Mouse (Mus musculus) T-helper 2 cell (primary cell): ENCODE data around the gene Slc12a6.

Experiments
- in situ Hi-C: fragments of 300-600 bp; cut with MboI, MseI; formaldehyde crosslinking; loops from one replicate; pipeline ENCODE4 v1.15.1; 2025; ENCODE audit warnings: high pct_unique_total_duplicates

The Slc12a6 gene

GRCm38 (mm10) chr2:112265448-112266241, at the start of gene Slc12a6:
Gene Slc12a6, plus strand, starts transcription at chr2:112265825.
- in situ Hi-C loops: loop anchor here (5.0 to 25.0 kb wide), 3 partner anchors 107 to 1572 kb away; partner anchors contain the start of genes Arhgap11a, Aven, Chrm5 and Scg5

DNA sequence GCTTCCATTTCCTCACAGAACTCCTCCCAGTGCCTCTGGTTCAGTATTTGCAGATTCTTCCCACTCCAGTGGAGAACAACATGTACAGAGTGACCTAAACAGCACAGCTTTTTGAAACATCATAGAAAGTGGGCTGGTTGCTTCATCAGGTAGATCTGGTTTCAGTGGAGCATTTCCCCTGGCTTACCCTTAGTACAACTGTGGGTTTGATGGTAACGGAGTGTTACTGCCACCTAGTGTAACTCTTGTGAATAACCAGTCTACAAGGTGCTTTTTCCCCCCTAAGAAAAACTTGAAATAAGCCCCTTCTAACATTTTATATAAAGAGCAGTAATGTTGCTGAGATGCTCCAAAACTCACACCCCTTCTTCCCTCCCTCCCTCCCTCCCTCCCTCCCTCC, 49.6 kb upstream of the Slc12a6 start:
- in situ Hi-C loops: no loop called here

DNA sequence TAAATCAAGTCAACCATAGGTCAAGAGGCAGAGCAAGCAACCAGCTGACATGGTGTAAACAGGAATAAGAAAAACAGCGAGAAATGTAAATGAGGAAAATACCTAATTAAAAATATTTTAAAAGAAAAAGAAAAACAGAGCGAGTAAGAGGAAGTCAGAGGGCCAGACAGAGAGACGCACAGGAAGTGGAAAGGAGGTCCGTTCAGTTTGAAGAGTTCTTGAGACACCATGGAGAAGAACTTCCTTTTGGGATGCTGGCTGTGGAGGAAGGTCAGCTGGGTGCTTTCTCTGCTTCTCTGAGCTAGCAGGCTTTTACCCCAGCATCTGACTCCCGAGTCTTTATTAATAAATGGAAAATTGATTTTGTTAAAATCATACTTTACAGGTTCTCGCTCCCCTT, 48.0 kb upstream of the Slc12a6 start:
- in situ Hi-C loops: no loop called here

DNA sequence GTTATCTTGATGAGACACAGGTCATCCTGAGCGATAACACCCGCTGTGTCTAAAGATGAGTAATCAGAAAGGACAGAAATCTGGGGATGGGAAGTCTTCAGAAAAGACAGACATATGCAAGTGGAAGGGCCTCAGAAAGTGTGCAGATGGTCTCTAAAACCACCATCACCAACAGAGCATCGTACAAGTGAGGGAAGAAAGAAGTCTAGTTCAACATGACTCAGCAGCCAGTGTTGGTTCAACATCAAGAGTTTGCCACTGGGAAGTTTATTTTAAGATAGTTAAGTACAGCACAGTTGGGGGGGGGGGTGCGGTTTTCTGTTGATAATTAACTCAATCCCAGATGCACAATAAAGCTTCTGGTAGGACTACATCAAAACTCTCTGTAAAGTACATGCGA, 44.7 kb upstream of the Slc12a6 start:
- in situ Hi-C loops: no loop called here

DNA sequence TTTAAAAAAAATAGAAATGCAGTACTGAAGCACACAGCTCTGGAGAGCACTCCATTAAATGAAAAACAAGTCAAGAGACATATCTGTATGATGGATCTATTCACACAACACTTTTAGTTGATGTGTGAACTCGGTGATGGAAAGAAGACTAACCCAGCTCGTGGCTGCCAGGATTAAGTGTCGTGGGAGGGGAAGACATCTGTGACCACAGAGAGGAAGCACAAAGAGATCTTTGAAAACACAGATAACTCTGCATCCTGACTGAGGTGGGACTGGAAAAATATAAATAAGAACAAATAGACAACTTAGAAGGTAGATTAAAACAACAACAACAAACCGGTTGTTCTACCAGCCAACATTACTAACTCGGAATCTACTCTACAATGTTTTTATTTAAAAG, 43.0 kb upstream of the Slc12a6 start:
- in situ Hi-C loops: no loop called here

DNA sequence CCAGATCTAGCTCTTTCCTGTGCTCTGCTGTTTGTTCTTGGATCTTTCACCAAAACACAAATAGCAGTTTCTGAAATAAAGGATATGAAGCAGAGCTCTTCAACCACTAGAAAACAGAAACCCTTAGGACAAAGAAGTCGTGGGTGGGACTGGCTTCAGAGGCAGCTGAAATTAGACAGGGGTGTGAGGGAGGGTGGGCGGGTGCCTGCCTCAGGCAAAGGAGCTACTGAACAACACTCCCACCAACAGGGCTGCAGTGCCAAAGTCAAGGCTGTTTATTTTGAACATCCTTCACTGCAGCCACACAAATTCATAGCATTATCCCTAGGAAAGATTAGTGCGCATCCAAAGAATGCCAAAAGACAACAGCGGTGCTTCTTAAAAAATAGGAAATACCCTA, 41.3 kb upstream of the Slc12a6 start:
- in situ Hi-C loops: no loop called here

DNA sequence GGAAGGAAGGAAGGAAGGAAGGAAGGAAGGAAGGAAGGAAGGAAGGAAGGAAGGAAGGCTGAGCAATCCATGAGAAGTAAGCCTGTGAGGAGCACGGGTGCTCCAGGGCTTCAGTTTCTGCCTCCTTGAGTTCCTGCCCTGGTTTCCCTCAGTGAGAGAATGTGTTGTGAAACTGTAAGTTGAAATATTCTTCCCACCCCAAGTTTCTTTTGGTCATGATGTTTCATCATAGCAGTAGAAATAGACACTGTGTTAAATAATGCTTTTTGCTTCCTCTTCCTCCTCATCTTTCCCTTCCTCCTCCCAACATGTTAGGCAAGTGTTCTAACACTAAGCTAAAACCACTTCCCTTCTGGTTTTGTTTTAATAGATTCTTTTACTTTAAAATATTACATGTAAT, 33.0 kb upstream of the Slc12a6 start:
- in situ Hi-C loops: no loop called here

GRCm38 (mm10) chr2:112236620-112237019, 29.0 kb upstream of the Slc12a6 start:
- in situ Hi-C loops: no loop called here

GRCm38 (mm10) chr2:112238006-112238405, 27.6 kb upstream of the Slc12a6 start:
- in situ Hi-C loops: no loop called here

GRCm38 (mm10) chr2:112239212-112239934, 26.3 kb upstream of the Slc12a6 start, which contains the start of gene Lpcat4:
Gene Lpcat4, plus strand, starts transcription at chr2:112239468.
- in situ Hi-C loops: no loop called here

DNA sequence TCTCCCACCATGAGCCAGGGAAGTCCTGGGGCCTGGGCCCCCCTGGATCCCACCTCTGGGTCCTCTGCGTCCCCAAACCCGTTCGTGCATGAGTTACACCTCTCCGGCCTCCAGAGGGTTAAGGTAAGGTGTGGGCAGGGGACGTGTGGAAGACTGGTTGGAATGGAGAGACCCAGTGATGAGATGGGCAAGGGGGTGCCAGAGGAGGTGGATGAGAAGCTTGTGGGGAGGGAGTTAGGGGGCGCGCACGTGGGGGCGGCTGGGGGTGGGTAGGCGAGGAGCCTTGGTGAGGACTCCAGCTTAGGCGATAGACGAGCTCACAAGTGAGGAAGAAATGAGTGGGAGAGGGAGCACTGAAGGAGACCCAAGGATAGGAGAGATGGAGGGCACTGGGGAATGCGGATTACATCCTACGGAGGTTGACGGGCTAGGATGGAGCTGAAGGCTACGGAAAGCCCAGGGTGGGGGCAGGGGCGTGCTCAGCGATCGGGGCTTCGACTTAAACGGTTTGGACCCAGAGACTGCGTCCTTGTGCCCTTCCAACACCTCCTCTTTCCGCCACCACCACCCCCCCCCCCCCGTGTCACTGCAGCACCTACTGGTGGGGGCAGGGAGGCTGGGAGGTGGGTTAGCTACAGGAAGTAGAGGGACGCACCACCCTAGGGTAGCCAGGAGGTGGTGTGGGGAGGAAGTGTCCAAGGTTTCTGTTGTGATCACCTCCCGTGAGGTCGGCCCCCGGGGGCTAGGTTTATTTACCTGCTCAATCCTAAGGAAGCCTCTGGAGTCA, 25.5 kb upstream of the Slc12a6 start:
- in situ Hi-C loops: no loop called here

GRCm38 (mm10) chr2:112241787-112242186, 23.8 kb upstream of the Slc12a6 start:
- in situ Hi-C loops: no loop called here

DNA sequence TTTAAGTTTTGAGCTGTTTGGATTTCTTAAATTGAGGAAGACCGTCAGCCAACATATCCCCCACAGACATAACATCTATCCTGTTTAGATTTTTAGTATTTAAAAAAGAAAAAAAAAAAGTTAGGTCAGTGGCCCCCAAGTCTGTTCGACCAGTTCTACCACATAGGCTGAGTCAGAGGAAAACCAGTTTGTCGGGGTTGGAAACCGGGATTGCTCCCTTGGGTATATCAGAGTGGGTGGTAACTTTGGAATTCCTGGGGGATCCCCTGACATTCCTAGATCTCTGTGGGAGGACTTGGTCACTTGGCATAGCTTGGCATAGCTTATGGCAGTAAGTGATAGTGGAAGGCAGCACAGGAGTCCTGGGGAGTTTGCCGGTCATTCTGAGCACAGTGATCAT, 20.3 kb upstream of the Slc12a6 start:
- in situ Hi-C loops: no loop called here

DNA sequence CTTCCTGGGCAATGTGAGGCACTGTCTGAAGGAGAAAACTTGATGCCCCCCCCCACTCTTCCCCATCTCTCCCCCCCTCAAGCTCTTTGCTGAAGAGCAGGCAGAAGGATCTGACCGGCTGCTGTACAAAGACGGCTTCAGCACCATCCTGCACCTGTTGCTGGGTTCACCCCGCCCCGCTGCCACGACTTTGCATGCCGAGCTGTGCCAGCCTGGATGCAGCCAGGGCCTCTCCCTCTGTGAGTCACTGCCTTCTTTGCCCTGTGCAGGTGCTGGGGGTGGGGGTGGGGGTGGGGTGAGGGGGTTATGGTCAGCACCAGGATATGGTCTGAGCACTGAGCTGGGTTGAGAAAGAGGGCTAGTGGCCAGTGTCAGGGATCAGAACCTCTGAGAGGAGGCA, 19.4 kb upstream of the Slc12a6 start:
- in situ Hi-C loops: no loop called here

DNA sequence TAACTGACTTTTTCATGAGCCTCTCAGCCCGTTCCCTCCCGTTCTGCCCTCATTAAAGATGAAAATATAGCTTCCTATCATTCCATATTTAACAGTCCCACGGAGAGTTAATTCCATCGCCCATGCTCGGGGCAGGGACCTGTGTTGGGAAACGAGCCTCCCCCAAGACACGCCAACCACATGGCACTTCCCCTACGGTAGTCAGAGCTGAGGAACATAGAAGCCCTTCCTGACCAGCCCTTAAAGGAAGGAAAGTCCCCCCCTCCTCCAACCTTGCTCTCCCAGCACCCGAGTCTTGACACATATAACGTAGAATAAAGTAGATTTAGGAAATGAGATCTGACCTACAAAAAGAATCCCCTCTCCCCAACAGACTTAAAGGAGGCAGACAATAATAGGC, 18.3 kb upstream of the Slc12a6 start:
- in situ Hi-C loops: no loop called here

GRCm38 (mm10) chr2:112249780-112250453, 15.7 kb upstream of the Slc12a6 start:
- in situ Hi-C loops: loop anchor here (25.0 kb wide), 2 partner anchors 237 to 1587 kb away; partner anchors contain the start of genes Arhgap11a, Aven, Chrm5 and Scg5

DNA sequence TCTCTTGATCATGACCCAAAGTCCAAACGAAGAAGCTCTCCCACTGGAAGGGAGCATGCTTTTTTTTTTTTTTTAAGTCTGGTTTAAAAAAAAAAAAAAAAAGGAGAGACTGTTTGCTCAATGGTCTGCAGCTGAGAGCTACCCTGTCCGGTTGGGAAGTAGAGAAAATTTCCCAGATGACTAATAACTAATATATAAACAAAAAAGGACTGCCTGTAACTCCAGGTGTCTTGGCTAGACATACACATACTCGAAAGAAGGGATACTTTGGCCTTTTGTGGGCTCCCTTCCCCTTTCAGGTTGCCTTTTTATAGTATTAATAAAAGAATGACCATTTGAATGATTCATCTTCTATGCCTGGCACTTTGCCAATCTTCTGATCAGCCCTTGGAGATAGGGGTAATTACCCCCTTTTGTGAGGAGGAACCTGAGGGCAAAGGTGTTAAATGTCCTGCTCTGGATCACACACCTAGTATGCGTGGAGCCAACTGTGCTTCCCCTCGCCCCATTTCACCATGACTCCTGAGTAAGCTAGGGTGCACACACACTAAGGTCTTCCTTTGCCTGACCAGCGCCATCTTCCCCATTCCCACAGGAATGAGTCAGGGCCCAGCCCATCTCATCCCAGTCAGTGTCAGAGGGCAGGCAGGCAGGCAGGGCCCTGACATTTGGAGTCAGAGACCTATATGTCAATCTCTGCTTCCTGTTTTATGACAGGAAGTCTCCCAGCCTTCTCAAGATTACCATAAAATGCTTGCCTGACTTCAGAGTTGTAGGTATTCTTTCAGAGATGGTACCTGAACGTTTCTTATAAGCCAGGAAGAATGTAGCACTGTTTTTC, 10.7 kb upstream of the Slc12a6 start:
- in situ Hi-C loops: loop anchor here (25.0 kb wide), 2 partner anchors 232 to 1582 kb away; partner anchors contain the start of genes Arhgap11a, Aven, Chrm5 and Scg5

DNA sequence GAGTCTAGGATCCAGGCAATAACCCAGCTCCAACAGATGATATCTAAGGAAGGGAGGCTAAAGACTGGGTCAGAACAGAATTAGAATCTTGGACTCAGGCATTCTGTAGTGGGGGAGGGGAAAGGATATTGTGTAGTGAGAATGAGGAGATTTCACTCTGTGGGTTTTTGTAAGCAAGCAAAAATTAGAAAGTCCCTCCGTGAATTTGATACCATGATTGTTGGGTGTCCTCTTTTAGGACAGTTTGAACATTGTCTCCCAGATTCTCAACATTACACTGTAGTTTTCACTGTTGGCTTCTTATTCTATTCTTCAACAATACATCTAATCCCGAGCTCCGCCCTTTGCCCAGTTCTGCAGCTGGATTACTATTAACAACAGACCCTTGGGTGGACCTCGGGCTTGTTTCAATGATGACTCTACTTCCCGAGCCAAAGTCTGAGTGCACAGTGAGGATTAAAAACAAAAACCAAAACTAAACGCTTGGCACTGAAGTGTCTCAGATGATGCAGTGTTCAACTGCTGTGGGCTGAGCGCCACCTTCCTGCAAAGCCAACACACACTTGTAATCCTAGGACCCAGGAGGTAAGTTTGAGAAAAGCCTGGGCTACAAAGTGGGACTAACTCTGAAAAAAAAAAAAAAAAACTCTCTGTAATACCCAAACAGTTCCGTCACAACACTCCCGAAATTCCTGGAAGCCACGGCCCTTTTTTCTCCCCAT, 6.2 kb upstream of the Slc12a6 start, which contains the start of gene Nutm1:
TSS of gene Nutm1 (minus strand) at position 51 of the 722 bp plus-strand sequence.
- in situ Hi-C loops: loop anchor here (25.0 kb wide), 2 partner anchors 228 to 1578 kb away; partner anchors contain the start of genes Arhgap11a, Aven, Chrm5 and Scg5
